Mouse (Mus musculus) Patski (cell line): ENCODE measurements at regions not wholly inside any gene's neighbourhood (a gene's known extent, or its start where the extent isn't known, plus 50 kb on each side); places are given as distances from the start of the nearest gene placed in this dataset.

Source experiments
- ATAC-seq: fragments of 100-300 bp; one replicate; pipeline ENCODE4 v1.8.0; 2021
- CTCF ChIA-PET: fragments of 350-600 bp; sonication (Branson Sonifier 250); formaldehyde crosslinking; loops from one replicate; lab custom pipeline; 2022; ENCODE audit warnings: inconsistent platforms; lab: Charles Lee
- POLR2A ChIA-PET: fragments of 350-600 bp; sonication (Branson Sonifier 250); formaldehyde crosslinking; loops from one replicate; lab custom pipeline; 2022; ENCODE audit warnings: antibody characterized with exemption, inconsistent platforms; lab: Charles Lee
- DNase-seq: peaks from one replicate; pipeline ENCODE4 v3.0.0-alpha.2; 2011; ENCODE audit warnings: low read depth, low spot score
- H3K27me3 ChIP-seq: fragments of 371-371 bp; one replicate; pipeline ENCODE4 v1.5.1; 2021
- CTCF ChIP-seq: fragments of 100-300 bp; IDR thresholded peaks from one replicate; pipeline ENCODE4 v1.5.1; 2021
- in situ Hi-C: fragments of 300-500 bp; cut with MboI; formaldehyde crosslinking; loops from 3 replicates; pipeline ENCODE4 v1.11.1; 2018; ENCODE audit warnings: low pct_unique_long_range_greater_than_20kb, mixed read lengths

DNA sequence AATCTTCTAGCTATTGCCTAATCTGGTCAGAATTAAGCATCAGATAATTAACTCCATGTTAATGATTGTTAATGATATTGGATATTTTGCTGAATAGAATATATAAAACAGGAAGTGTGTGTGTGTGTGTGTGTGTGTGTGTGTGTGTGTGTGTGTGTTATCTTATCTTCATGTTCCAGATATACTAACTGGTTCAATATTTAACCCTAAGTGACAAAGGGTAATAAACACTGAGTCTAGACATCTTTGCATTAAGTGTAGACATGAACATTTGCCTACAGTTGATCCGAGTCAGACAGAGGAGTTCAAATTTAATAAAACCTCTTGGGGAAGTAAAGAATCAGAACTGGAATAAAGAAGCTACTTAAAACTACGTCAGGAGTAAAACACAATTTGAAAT lies 161.6 kb downstream of the Fsip2 start:
- H3K27me3 ChIP-seq = peaks cover 3% of the 10 kb centered on the region
- ChIA-PET POLR2A (no interaction called here), CTCF (no interaction called here)
- DNase-seq (no peak), ATAC-seq (no peak)
- TF ChIP-seq CTCF = no peak
- in situ Hi-C loops = no loop called here

- no peaks in the 10 kb centered on the region for H3K27me3 ChIP-seq
- in situ Hi-C loops = no loop called here
- CTCF ChIA-PET = interaction anchor here (1.3 kb wide), 1 partner anchor 14 kb away, joined by 3 read pairs; no protein-coding TSS in a partner anchor
- no peak for TF ChIP-seq CTCF
- ATAC-seq = no peak
- no peak for DNase-seq
- POLR2A ChIA-PET = no interaction called here
Measured at GRCm38 (mm10) chr2:83126340-83126739, 182.9 kb downstream of the Fsip2 start.

GRCm38 (mm10) chr2:83130709-83131108 lies 187.3 kb downstream of the Fsip2 start:
- POLR2A ChIA-PET = no interaction called here
- ATAC-seq (no peak), DNase-seq (no peak)
- CTCF ChIA-PET = no interaction called here
- TF ChIP-seq CTCF = no peak
- no peaks in the 10 kb centered on the region for H3K27me3 ChIP-seq
- in situ Hi-C loops = no loop called here

GRCm38 (mm10) chr2:83131285-83131852 lies 187.9 kb downstream of the Fsip2 start:
- ATAC-seq (no peak), DNase-seq (no peak)
- H3K27me3 ChIP-seq = no peaks in the 10 kb centered on the region
- no peak for TF ChIP-seq CTCF
- ChIA-PET CTCF (no interaction called here), POLR2A (no interaction called here)
- in situ Hi-C loops = no loop called here

DNA sequence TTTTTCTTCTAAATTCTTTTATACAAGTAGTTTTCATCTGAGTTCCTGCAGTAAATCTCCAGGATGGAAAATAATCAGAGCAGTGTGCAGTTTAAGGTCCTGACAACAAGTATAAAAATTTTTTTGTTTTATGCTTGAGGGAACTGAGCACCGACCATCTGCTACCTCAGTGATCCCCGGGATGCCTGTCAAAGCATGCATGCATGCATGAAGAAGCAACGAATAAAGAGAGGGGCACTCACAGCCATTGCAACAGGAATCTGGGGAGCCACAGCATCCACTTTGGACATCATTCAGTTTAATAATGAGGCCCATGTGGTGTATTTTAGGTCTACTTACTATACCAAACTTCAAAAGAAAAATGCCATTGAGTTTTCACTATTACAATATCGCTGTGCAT lies 222.4 kb downstream of the Fsip2 start:
- H3K27me3 ChIP-seq = no peaks in the 10 kb centered on the region
- TF ChIP-seq CTCF = no peak
- ATAC-seq (no peak), DNase-seq (no peak)
- in situ Hi-C loops = no loop called here
- CTCF ChIA-PET = no interaction called here
- POLR2A ChIA-PET = no interaction called here
